Mouse (Mus musculus): Measurements from ENCODE around the gene Pfpl.

Pfpl gene

GRCm38 (mm10) chr19:12427605-12428004 lies at the start of gene Pfpl:
Gene Pfpl, plus strand, starts transcription at chr19:12427905.
- no peak for DNase-seq

GRCm38 (mm10) chr19:12386979-12387378 lies 40.7 kb upstream of the Pfpl start, which contains the start of gene Olfr1440:
Gene Olfr1440, plus strand, starts transcription at chr19:12387279.
- DNase-seq: no peak

- no peak for DNase-seq
Observed at GRCm38 (mm10) chr19:12413737-12414136, 14.0 kb upstream of the Pfpl start.

GRCm38 (mm10) chr19:12417361-12417760 lies 10.3 kb upstream of the Pfpl start, which contains the start of gene Olfr1441:
Gene Olfr1441, plus strand, starts transcription at chr19:12417433.
- no peak for DNase-seq

GRCm38 (mm10) chr19:12418312-12418711 lies 9.4 kb upstream of the Pfpl start:
- DNase-seq: no peak

- no peak for DNase-seq
Observed at GRCm38 (mm10) chr19:12420555-12420954, 7.2 kb upstream of the Pfpl start.

GRCm38 (mm10) chr19:12421680-12422079 lies 6.0 kb upstream of the Pfpl start:
- no peak for DNase-seq

- peak; percentile 46 to 51 for DNase-seq
Observed at GRCm38 (mm10) chr19:12427101-12427500, 604 bp upstream of the Pfpl start.

GRCm38 (mm10) chr19:12433033-12433432 lies 5.3 kb downstream of the Pfpl start:
- DNase-seq: peak; percentile 71 to 72

GRCm38 (mm10) chr19:12435011-12435416 lies 7.3 kb downstream of the Pfpl start:
- peak; percentile 53 to 61 for DNase-seq

- DNase-seq: no peak
Observed at GRCm38 (mm10) chr19:12435750-12436524, 8.2 kb downstream of the Pfpl start.

- DNase-seq: no peak
Observed at GRCm38 (mm10) chr19:12439581-12439980, 11.9 kb downstream of the Pfpl start.

- peak; percentile 37 to 42 for DNase-seq
Observed at GRCm38 (mm10) chr19:12440103-12440725, 12.5 kb downstream of the Pfpl start.

GRCm38 (mm10) chr19:12442560-12442959 lies 14.9 kb downstream of the Pfpl start:
- no peak for DNase-seq

GRCm38 (mm10) chr19:12445014-12445413 lies 17.3 kb downstream of the Pfpl start:
- no peak for DNase-seq

GRCm38 (mm10) chr19:12457401-12458066 lies 29.8 kb downstream of the Pfpl start:
- DNase-seq: peak; percentile 80 to 83

- no peak for DNase-seq
Observed at GRCm38 (mm10) chr19:12459516-12459915, 31.8 kb downstream of the Pfpl start.

- peak; percentile 35 to 44 for DNase-seq
Observed at GRCm38 (mm10) chr19:12460282-12461249, 32.9 kb downstream of the Pfpl start, which contains the start of gene Mpeg1. Gene Mpeg1, plus strand, starts transcription at chr19:12460779.

- no peak for DNase-seq
Observed at GRCm38 (mm10) chr19:12462851-12463721, 35.4 kb downstream of the Pfpl start.

- no peak for DNase-seq
Observed at GRCm38 (mm10) chr19:12463722-12464035, 36.0 kb downstream of the Pfpl start.

- no peak for DNase-seq
Observed at GRCm38 (mm10) chr19:12464127-12464526, 36.4 kb downstream of the Pfpl start.

Measured in B cell, adult 2 months (primary cell).